Mouse (Mus musculus) liver, embryonic 14.5 days (tissue): Measurements from ENCODE around the gene Mrpl1. TPM values are rescaled to one million over a fixed set of nuclear protein-coding genes. Genes with fewer than 3 reads are reported as not detected.
A peak's percentile ranks its signal among the peaks of the same experiment; 100 is the strongest.

ENCODE experiments used
- ATAC-seq: fragments of 200-750 bp; cut with Nextera tagmentation; 2 replicates; pipeline ENCODE4 v1.8.0; 2017; ENCODE audit warnings: moderate number of reproducible peaks, mild to moderate bottlenecking, moderate library complexity; ENCODE audit not compliant: insufficient read depth
- DNase-seq, 3 experiments: peaks; one replicate each; pipeline ENCODE4 v3.0.0-alpha.2; 2012 to 2013; ENCODE audit warnings: low read depth in 3 of 3, low spot score in 3 of 3
- H3K27ac ChIP-seq: fragments of 300-500 bp; sonication (generic); 2 replicates; pipeline ENCODE4 v1.5.1; 2014; ENCODE audit warnings: moderate library complexity, mild to moderate bottlenecking, control low read depth, inconsistent platforms
- H3K27me3 ChIP-seq: fragments of 300-500 bp; sonication (generic); 2 replicates; pipeline ENCODE4 v1.6.1; 2014; ENCODE audit warnings: mild to moderate bottlenecking, low read length, moderate library complexity; ENCODE audit not compliant: control insufficient read depth, insufficient read depth
- H3K36me3 ChIP-seq: fragments of 300-500 bp; sonication (generic); replicated peaks from 2 replicates; pipeline ENCODE4 v1.6.1; 2014; ENCODE audit warnings: low read depth; ENCODE audit not compliant: control insufficient read depth, insufficient read depth
- H3K4me1 ChIP-seq, 2 experiments: fragments of 200-500 bp in 1 of 2; fragments of 300-500 bp in 1 of 2; sonication (generic) in 1 of 2; replicated peaks; 2 replicates each; pipeline ENCODE4 v1.6.1; 2012 to 2014; ENCODE audit warnings: antibody characterized with exemption in 1 of 2, inconsistent platforms in 1 of 2, low read length in 1 of 2; ENCODE audit not compliant: control insufficient read depth in 2 of 2, insufficient read depth in 2 of 2
- H3K4me2 ChIP-seq: fragments of 300-500 bp; sonication (generic); 2 replicates; pipeline ENCODE4 v1.6.1; 2014; ENCODE audit warnings: low read depth, mild to moderate bottlenecking, control low read depth, moderate library complexity
- H3K4me3 ChIP-seq, 2 experiments: fragments of 200-500 bp in 1 of 2; fragments of 300-500 bp in 1 of 2; sonication (generic) in 1 of 2; 2 replicates each; pipeline ENCODE4 v1.5.1; 2012 to 2014; ENCODE audit warnings: low read depth in 2 of 2, low read length in 2 of 2, mild to moderate bottlenecking in 2 of 2, control low read depth in 1 of 2, inconsistent platforms in 1 of 2, moderate library complexity in 1 of 2; ENCODE audit not compliant: insufficient read depth in 1 of 2
- H3K9ac ChIP-seq: fragments of 300-500 bp; sonication (generic); replicated peaks from 2 replicates; pipeline ENCODE4 v1.6.1; 2014; ENCODE audit warnings: mild to moderate bottlenecking, control low read depth, moderate library complexity
- H3K9me3 ChIP-seq: fragments of 300-500 bp; sonication (generic); 2 replicates; pipeline ENCODE4 v1.6.1; 2016; ENCODE audit warnings: low read length, mixed read lengths; ENCODE audit not compliant: control insufficient read depth
- CTCF ChIP-seq: IDR thresholded peaks from 2 replicates; pipeline ENCODE4 v1.5.1; 2016; ENCODE audit warnings: antibody characterized with exemption, low read depth, control low read depth
- EP300 ChIP-seq: IDR thresholded peaks from 2 replicates; pipeline ENCODE4 v1.6.1; 2016; ENCODE audit warnings: antibody characterized with exemption, low read depth
- WGBS: fragments of 180-500 bp; shearing (Covaris S2); extraction: QIAGEN DNeasy Blood & Tissue Kit; methylation state at CpG from one replicate; pipeline ENCODE4 v1.1.7; 2014; ENCODE audit not compliant: insufficient replicate concordance; 5-methylcytosine and 5-hydroxymethylcytosine counted together
- polyA plus RNA-seq, 2 experiments: library from polyadenylated mRNA; depleted of rRNA in 1 of 2; stranded (reverse) in 1 of 2; unstranded in 1 of 2; fragments of >200 nt; fragmentation: Nextera tagmentation in 1 of 2; extraction: Ambion mirVana in 1 of 2; gene quantifications; 2 replicates each; pipeline versions ENCODE4 v1.2.1 to v1.2.3; 2012 to 2014

The Mrpl1 gene
- polyA plus RNA-seq, 2 experiments, result 6.0 to 14.7 TPM

DNA sequence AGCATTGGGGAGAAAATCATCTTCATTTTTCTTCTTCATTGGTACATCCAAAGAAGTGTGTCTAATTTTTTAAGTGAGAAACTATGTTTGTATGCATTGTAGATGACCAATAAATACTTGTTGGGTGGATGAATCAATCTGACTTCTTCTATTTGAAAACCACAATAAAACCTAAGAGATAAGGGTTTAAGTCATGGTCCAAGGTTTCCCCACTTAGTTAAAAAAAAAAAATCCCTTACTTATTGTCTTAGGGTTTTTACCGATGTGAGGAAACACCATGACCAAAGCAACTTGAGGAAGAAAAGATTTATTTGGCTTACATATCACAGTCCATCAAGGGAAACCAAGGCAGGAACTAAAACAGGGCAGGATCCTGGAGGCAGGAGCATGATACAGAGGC, 19.5 kb upstream of the Mrpl1 start:
- no peak for ATAC-seq
- 65% methylated on average over 1 of the region's 1 CpGs for WGBS

DNA sequence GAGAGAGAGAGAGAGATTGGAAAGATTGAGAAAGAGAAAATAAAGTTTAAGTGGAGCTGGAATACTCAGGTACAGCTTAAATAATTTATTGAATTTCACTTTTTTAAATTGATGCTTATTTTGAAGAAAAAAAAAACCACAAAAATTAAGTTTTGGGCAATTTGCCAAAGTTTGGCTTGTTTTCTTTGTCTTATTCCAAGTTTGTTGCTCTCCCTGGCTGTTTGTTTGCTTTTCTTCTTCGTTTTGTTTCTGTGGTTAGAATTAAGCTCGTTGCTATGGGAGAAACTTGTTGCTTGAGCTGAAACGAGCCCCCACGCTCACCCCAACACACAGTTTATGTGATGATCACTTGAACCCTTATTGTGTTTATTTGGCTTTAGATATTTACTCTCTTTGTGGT, 18.0 kb upstream of the Mrpl1 start:
- Histone ChIP-seq H3K4me1 (no peaks in the 10 kb centered on the region), H3K9me3 (no peaks in the 10 kb centered on the region), H3K27me3 (no peaks in the 10 kb centered on the region), H3K4me3 (no peak overlapping the region), H3K9ac (no peak overlapping the region), H3K36me3 (no peaks in the 10 kb centered on the region), H3K27ac (no peak overlapping the region), H3K4me2 (no peak overlapping the region)
- ATAC-seq, result no peak
- no peak for DNase-seq
- no peak for TF ChIP-seq EP300
- WGBS, result 34% methylated on average over 4 of the region's 4 CpGs

More for the DNA sequence above, 19.5 kb upstream of the Mrpl1 start:
- no peaks in the 10 kb centered on the region for H3K9me3 ChIP-seq
- no peak overlapping the region for H3K9ac ChIP-seq
- no peaks in the 10 kb centered on the region for H3K4me1 ChIP-seq
- H3K4me2 ChIP-seq, result no peak overlapping the region
- H3K4me3 ChIP-seq, result no peak overlapping the region
- no peak overlapping the region for H3K27ac ChIP-seq
- H3K27me3 ChIP-seq, result no peaks in the 10 kb centered on the region
- TF ChIP-seq CTCF (no peak), EP300 (no peak)
- H3K36me3 ChIP-seq, result no peaks in the 10 kb centered on the region
- DNase-seq, result no peak

DNA sequence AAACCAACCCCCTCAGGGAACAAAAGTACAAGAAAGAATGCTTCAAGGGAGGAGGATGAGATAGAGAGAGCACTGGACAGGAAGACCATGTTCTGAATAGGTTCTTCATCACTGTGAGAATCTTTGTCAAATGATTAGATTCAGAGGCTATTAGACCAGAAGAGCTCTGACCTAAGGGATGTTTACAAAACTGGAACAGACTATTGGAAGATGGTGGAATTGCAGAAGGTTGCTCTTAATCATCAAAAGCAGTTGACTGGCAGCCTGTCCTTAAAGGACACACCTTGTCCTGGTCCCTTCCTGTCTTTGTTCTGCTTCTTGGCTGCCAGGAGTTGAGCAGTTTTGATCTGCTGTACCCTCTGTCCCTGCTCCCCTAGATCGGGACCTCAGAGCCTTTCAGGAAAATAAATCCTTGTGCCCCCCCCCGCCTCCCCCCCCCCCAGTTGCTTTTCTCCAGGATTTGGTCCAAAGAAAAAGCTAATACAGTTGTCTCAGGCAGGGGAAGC, 12.7 kb upstream of the Mrpl1 start:
- DNase-seq, result no peak
- 38% methylated on average over 2 of the region's 2 CpGs for WGBS

DNA sequence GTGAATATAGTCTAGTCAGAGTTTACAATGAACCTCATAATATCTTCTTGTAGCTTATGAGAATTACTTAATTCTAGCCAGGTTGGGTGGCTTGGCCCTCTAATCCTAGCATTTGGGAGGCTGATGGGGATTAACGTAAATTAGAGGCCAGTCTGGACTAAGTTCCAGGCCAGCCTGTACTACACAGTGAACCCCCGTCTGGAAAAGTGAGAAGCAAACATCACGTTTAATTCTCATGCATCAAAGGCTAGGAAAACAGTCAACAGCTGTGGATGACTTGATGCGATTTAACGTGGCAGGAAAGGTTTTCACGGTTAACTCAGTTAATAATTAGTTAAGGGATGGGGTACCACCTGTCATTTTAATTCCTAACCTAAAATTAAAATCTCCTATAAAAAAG, 11.0 kb upstream of the Mrpl1 start:
- Histone ChIP-seq H3K27ac (no peak overlapping the region), H3K36me3 (no peaks in the 10 kb centered on the region), H3K4me1 (peaks cover 6 to 14% of the 10 kb centered on the region in 2 experiments), H3K27me3 (no peaks in the 10 kb centered on the region), H3K4me2 (no peak overlapping the region), H3K9ac (no peak overlapping the region), H3K9me3 (no peaks in the 10 kb centered on the region), H3K4me3 (no peak overlapping the region)
- 69% methylated on average over 6 of the region's 6 CpGs for WGBS
- TF ChIP-seq CTCF (no peak), EP300 (no peak)
- no peak for ATAC-seq
- no peak for DNase-seq

More for the DNA sequence above, 12.7 kb upstream of the Mrpl1 start:
- H3K4me2 ChIP-seq, result no peak overlapping the region
- no peaks in the 10 kb centered on the region for H3K27me3 ChIP-seq
- H3K9ac ChIP-seq, result no peak overlapping the region
- no peaks in the 10 kb centered on the region for H3K9me3 ChIP-seq
- ATAC-seq, result no peak
- TF ChIP-seq EP300 (no peak), CTCF (no peak)
- H3K27ac ChIP-seq, result no peak overlapping the region
- H3K4me3 ChIP-seq, result no peak overlapping the region
- peaks cover 5 to 11% of the 10 kb centered on the region in 2 experiments for H3K4me1 ChIP-seq
- no peaks in the 10 kb centered on the region for H3K36me3 ChIP-seq

DNA sequence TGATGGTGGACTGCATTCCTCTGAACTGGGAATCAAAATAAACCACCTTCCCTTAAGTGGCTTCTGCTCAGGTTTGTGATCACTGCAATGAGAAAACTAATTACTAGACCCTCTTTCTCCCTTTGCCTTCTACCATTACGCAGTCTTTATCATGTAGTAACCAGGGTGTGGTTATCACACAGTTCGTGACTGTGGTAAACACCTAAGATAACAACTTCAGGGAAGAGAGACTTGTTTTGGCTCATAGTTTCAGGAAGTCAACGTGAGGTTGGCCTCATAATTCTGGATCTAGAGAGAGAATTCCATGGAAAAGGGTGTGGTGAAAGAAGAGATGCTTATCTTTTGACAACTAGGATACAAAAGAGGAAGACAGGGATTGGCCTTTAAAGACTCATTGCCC, 9.0 kb upstream of the Mrpl1 start:
- Histone ChIP-seq H3K27me3 (no peaks in the 10 kb centered on the region), H3K4me1 (peaks cover 6 to 14% of the 10 kb centered on the region in 2 experiments), H3K9ac (no peak overlapping the region), H3K9me3 (no peaks in the 10 kb centered on the region), H3K4me3 (no peak overlapping the region), H3K36me3 (no peaks in the 10 kb centered on the region), H3K4me2 (no peak overlapping the region), H3K27ac (no peak overlapping the region)
- DNase-seq (no peak), ATAC-seq (peak; percentile 59; the same call in 1 of the 2 replicates)
- 27% methylated on average over 3 of the region's 3 CpGs for WGBS
- TF ChIP-seq EP300 (no peak), CTCF (no peak)
